Mouse (Mus musculus): ENCODE measurements around the gene Akap7. TPM values are rescaled to one million over a fixed set of nuclear protein-coding genes. Genes with fewer than 3 reads are reported as not detected.

The Akap7 gene
- total RNA-seq (2022): 10 to 100 TPM; 58.9 to 68.6 (median 63.2) TPM

GRCm38 (mm10) chr10:25307770-25308169, at the start of gene Akap7:
Gene Akap7, minus strand, starts transcription at chr10:25307870.
- DNase-seq (ENCODE audit: low spot score): no peak

GRCm38 (mm10) chr10:25354390-25354789, 46.7 kb upstream of the Akap7 start:
- no peak for DNase-seq (ENCODE audit: low spot score)

GRCm38 (mm10) chr10:25353941-25354340, 46.3 kb upstream of the Akap7 start:
- DNase-seq (ENCODE audit: low spot score): no peak

- DNase-seq (ENCODE audit: low spot score): no peak
Measured at GRCm38 (mm10) chr10:25342801-25343200, 35.1 kb upstream of the Akap7 start.

GRCm38 (mm10) chr10:25340675-25341074, 33.0 kb upstream of the Akap7 start:
- no peak for DNase-seq (ENCODE audit: low spot score)

GRCm38 (mm10) chr10:25333390-25334079, 25.9 kb upstream of the Akap7 start:
- no peak for DNase-seq (ENCODE audit: low spot score)

DNA sequence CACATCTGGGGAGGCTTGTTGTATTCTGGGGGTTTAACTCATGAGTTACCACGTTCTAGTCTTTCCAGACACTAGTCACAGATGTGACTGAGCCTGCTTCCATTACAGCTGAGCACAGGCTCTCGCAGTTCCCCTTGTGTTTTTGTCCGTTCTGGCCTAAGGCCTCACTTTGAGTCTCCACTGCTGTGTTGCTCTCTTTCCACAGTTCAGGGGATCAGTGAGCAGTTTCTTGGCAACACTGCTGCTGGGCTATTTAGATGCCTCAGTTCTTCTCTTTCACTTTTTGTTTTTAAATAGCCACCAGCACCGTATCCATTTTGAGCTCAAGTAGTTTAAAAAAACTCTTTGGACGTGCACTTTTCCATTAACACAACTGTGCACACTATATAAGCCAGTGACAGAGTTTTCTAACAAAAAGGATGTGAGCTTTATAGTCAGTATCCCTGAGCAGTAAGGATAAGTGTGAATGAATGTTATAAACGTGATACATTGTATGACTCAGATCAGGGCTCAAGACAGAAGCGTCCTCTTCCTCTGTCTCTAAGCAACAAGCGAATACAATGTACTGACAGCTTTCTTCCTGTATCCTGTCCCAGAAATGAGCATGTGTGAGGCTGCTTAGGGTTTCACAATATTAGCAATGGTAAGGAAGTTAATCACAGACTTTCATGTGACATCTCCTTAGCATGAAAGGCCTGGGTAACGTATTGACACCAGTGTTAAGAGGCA, 23.8 kb upstream of the Akap7 start:
- peak; percentile 80 for DNase-seq (ENCODE audit: low spot score)

- DNase-seq (ENCODE audit: low spot score): no peak
Measured at GRCm38 (mm10) chr10:25330094-25330493, 22.4 kb upstream of the Akap7 start.

DNA sequence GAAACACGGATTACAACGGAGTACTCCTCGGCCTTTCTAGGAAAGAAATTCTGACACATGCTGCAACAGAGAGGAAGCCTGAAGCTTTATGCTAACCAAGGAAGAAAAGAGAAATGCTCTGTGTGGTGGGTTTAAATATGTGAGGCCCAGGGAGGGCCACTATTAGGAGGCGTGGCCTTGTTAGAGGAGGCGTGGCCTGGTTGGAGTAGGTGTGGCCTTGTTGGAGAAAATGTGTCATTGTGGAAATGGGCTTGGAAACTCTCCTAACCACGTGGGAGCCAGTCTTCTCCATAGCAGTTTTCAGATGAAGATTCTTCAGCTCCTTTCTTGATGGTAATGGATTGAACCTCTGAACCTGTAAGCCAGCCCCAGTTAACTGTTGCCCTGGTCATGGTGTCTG, 19.8 kb upstream of the Akap7 start:
- DNase-seq (ENCODE audit: low spot score): no peak

DNA sequence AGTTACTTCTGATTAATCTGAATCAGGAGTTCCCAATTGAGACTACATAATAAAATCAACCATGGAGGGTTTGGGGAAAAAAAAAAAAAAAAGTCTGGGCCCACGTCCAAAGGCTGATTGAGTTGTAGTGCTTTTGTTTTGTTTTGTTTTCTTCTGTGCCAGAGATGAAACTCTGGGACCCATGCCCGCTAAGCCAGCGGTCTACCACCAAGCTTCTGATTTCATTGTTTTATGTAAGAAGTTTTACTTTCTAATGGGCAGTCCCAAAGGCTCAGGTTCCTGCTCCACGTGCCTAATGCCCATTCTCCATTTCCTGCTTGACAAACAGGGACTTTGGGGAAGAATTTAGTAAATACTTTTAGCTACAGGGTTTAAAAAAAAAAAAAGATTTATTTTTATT, 18.0 kb upstream of the Akap7 start:
- DNase-seq (ENCODE audit: low spot score): no peak

DNA sequence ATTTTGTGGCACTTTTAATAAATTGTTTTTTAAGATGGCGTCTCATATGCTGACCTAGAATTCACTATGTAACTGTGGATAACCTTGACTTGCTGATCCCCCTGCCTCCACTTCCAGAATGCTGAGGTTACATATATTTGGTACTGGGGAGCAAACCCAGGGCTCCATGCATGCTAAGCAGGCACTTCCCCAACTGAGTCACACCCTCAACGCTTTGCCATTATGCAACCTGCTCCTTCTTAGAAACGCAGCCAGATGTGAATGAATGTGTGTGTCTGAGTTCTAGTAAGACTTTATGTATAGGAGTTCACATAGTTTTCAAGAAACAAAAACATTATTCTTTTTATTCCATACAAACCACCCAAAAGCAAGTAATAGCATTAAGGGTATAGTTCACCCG, 13.5 kb upstream of the Akap7 start:
- no peak for DNase-seq (ENCODE audit: low spot score)

DNA sequence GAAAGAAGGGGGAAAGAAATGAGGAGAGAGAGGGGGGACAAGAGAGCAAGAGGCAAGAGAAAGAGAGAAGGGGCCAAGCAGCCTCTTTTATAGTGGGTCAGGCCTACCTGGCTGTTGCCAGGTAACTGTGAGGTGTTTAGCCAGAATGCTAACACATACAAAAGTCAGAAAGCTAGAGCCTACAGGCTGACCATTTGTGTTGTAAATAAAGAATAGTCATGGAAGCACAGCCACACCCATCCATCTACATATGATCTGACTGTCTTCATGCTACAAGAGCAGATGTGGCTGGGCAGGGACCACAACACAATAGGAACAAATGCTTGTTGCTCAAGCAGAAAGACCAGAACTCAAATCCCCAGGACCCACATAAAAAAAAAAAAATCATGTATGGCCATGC, 11.9 kb upstream of the Akap7 start:
- no peak for DNase-seq (ENCODE audit: low spot score)

GRCm38 (mm10) chr10:25318405-25318804, 10.7 kb upstream of the Akap7 start:
- DNase-seq (ENCODE audit: low spot score): no peak

DNA sequence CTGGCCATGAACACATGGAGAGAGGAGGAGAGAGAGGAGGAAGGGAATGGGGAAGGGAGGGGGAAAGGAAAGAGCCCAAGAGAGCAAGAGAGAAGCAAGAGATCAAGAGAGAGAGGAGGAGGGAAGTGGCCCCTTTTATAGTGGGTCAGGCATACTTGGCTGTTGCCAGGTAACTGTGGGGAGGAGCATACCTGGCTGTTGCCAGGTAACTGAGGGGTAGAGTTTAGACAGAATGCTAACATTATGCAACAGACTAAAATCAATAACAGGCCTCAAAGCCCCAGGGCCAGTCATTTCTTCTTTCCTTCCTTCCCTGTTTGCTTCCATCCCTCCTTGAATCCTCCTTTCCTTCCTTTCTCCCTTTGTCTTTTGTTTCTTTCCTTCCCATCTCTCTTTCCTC, 10.0 kb upstream of the Akap7 start:
- DNase-seq (ENCODE audit: low spot score): no peak

- no peak for DNase-seq (ENCODE audit: low spot score)
Measured at GRCm38 (mm10) chr10:25313856-25314584, 6.3 kb upstream of the Akap7 start.

DNA sequence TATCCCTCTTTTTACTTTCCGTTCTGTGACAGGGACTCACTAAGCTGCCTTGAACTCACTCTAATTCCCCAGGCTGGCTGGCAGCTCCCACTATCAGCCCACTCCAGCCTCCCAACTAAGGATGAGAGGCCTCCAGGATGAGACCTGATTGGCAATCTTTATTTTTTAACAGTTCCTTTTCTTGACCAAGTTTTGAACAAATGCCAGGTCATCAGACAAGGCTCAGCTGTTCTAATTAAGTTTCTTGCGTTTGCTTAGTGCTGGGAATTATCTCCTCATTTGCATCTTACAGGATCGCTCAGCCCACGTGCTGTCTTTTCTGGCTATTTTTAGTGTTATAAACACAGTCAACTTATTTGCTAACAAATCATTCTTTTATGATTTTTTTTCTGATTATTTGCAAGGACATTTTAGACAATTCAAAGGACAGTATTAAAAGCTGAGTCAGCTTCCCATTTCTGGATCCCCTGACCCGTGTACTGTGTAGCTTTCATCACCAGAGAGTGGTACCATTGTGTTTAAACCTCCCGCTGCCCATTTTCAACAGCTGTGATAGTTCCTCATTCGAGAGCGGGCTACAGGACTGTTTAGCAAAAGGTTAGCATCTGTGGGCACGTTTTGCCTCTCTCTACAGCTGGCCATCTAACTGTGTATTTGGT, 4.0 kb upstream of the Akap7 start:
- no peak for DNase-seq (ENCODE audit: low spot score)

DNA sequence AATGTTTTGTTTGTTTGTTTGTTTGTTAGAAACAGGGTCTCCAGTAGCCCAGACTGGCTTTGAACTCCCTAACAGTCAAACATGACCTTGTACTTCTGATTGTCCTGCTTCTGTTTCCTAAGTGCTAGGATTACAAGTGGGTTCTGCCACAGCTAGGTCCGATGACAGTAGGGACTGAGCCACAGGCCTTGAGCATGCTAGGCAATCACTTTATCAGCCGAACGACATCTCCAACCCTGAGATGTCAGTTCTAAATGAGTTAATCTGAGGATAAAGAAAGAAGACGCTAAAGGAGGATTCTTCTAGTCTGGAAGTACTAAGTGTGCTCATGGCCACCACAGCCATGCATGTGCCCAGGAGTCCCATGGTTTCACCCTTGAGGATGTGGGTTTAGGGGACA, 3.1 kb upstream of the Akap7 start:
- no peak for DNase-seq (ENCODE audit: low spot score)

GRCm38 (mm10) chr10:25309996-25310395, 2.3 kb upstream of the Akap7 start:
- no peak for DNase-seq (ENCODE audit: low spot score)

- DNase-seq (ENCODE audit: low spot score): no peak
Measured at GRCm38 (mm10) chr10:25305146-25305545, 2.5 kb downstream of the Akap7 start.

DNA sequence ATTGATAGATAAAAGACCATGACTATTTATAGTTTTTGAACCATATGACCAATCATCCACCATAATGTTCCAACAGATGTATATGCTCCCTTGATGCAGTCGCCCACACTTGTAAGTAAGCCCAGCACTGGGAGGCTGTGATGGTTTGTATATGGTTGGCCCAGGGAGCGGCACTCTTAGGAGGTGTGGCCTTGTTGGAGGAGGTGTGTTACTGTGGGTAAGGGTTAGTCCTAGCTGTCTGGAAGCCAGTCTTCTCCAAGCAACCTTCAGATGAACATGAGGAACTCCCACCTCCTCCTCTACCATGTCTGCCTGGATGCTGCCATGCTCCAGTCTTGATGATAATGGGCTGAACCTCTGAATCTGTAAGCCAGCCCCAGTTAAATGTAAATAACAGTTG, 3.1 kb downstream of the Akap7 start:
- DNase-seq (ENCODE audit: low spot score): no peak

DNA sequence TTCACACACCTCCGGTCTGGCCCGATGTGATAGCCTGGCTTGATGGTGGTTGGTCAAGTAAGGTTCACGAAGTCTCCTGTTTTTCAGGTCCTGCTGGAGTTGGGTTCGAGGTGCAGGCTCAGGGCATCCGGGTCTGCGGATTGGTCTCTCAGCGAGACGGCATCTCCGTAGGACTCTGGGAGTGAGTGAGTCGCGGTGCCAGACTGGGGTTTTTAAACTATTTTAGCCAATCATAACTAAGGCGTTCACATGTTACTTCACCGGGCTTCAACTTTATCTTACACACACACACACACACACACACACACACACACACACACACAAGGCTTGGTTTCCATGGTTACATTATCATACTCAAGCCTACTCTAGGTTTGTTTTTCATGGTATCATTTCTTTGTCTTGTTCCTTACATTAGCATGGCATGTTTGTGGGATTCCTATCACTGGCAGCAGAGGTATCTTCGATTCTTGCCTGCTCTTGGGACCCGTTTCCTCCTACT, 8.6 kb downstream of the Akap7 start:
- DNase-seq (ENCODE audit: low spot score): no peak

DNA sequence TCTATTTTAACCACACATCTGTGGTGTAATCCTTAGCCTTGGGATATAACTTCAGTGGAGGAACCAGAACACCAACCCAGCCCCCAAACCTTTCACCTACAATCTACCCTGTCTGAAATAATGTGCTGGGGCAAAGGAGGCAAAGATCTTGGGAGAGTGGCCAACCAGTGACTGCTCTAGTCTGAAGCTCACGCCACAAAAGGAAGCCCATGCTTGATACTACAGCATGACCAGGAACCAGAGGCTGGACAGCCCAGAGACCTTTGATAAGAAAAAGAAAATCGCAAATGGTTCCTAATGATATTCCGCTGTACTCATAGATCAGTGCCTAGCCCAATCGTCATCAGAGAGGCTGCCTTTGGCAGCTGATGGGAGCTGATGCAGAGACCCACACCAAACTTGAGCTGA, 9.4 kb downstream of the Akap7 start:
- DNase-seq (ENCODE audit: low spot score): peak; percentile 41
